ENCODE assay signal across 1 mouse cellular context in the genomic region with DNA sequence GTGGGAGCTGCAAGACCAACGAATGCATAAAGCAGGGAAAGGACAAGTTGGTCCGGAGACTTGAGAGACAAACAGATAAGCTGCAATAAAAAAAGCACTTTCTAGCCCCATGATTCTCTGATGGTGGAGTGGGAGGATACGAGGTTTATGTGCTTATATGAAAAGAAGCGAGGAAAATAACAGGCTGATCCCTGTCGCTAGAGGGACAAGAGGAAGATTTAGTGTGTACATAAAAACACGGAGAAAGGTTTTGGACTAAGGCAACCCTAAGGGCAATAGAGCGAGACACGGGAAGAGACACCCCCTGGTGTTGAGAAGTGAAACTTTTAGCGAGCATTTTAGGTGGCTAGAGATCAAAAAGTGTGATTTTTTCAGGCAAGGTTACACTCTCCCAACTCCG.
A peak's percentile ranks its signal among the peaks of the same experiment; 100 is the strongest.
TF ChIP-seq lines count a peak whose summit lies in the region.

No protein-coding gene starts in this region.

TF ChIP-seq in CH12.LX, 34 proteins besides CTCF, POLR2A, EP300 and RAD21:
- TF ChIP-seq ZNF384 (IDR thresholded peaks at IDR 0.05; ENCODE audit: low read depth, low read length) (no peak), SMC3 (IDR thresholded peaks at IDR 0.05; ENCODE audit: low read depth, low read length) (peak; percentile 47)
